Mouse (Mus musculus): Measurements from ENCODE around the gene Dnaja3. TPM values are rescaled to one million over a fixed set of nuclear protein-coding genes. Genes with fewer than 3 reads are reported as not detected.

Gene Dnaja3
- polyA plus RNA-seq, 1 experiment from 2014 or later = 48.0 TPM

GRCm38 (mm10) chr16:4608532-4609059 lies 31.2 kb upstream of the Dnaja3 start:
- no peak overlapping the region for H3K4me3 ChIP-seq
- H3K4me1 ChIP-seq = peaks cover 39% of the 10 kb centered on the region
- no peaks in the 10 kb centered on the region for H3K9me3 ChIP-seq (replicated peaks)
- no peak overlapping the region for H3K9ac ChIP-seq
- ATAC-seq = no peak
- no peak overlapping the region for H3K27ac ChIP-seq
- 83% methylated on average over 19 of the region's 19 CpGs for WGBS
- no peak overlapping the region for H3K4me2 ChIP-seq
- no peaks in the 10 kb centered on the region for H3K27me3 ChIP-seq
- H3K36me3 ChIP-seq (ENCODE audit: poor library complexity, severe bottlenecking) = peaks cover 47% of the 10 kb centered on the region

GRCm38 (mm10) chr16:4611193-4611592 lies 28.6 kb upstream of the Dnaja3 start:
- no peak overlapping the region for H3K9ac ChIP-seq
- no peak overlapping the region for H3K4me3 ChIP-seq
- H3K4me1 ChIP-seq = peaks cover 15% of the 10 kb centered on the region
- WGBS = 94% methylated on average over 5 of the region's 5 CpGs
- no peak for ATAC-seq
- no peak overlapping the region for H3K27ac ChIP-seq
- no peaks in the 10 kb centered on the region for H3K9me3 ChIP-seq (replicated peaks)
- H3K27me3 ChIP-seq = no peaks in the 10 kb centered on the region
- no peak overlapping the region for H3K4me2 ChIP-seq
- peaks cover 73% of the 10 kb centered on the region for H3K36me3 ChIP-seq (ENCODE audit: poor library complexity, severe bottlenecking)

- peaks cover 78% of the 10 kb centered on the region for H3K36me3 ChIP-seq (ENCODE audit: poor library complexity, severe bottlenecking)
- 93% methylated on average over 7 of the region's 7 CpGs for WGBS
- no peak overlapping the region for H3K9ac ChIP-seq
Observed at GRCm38 (mm10) chr16:4611676-4612075, 28.1 kb upstream of the Dnaja3 start.

GRCm38 (mm10) chr16:4613736-4614135 lies 26.1 kb upstream of the Dnaja3 start:
- no peaks in the 10 kb centered on the region for H3K27me3 ChIP-seq
- no peak overlapping the region for H3K4me3 ChIP-seq
- 96% methylated on average over 9 of the region's 9 CpGs for WGBS
- H3K27ac ChIP-seq = no peak overlapping the region
- H3K9me3 ChIP-seq (replicated peaks) = no peaks in the 10 kb centered on the region
- H3K9ac ChIP-seq = no peak overlapping the region
- no peaks in the 10 kb centered on the region for H3K4me1 ChIP-seq
- no peak for ATAC-seq
- peaks cover 93% of the 10 kb centered on the region for H3K36me3 ChIP-seq (ENCODE audit: poor library complexity, severe bottlenecking)
- H3K4me2 ChIP-seq = no peak overlapping the region

More at GRCm38 (mm10) chr16:4611676-4612075, 28.1 kb upstream of the Dnaja3 start:
- H3K4me2 ChIP-seq = no peak overlapping the region
- ATAC-seq = no peak
- H3K27ac ChIP-seq = no peak overlapping the region
- H3K27me3 ChIP-seq = no peaks in the 10 kb centered on the region
- H3K9me3 ChIP-seq (replicated peaks) = no peaks in the 10 kb centered on the region
- H3K4me1 ChIP-seq = peaks cover 10% of the 10 kb centered on the region
- H3K4me3 ChIP-seq = no peak overlapping the region

GRCm38 (mm10) chr16:4614639-4615038 lies 25.1 kb upstream of the Dnaja3 start:
- H3K36me3 ChIP-seq (ENCODE audit: poor library complexity, severe bottlenecking) = peaks cover 92% of the 10 kb centered on the region
- H3K4me2 ChIP-seq = no peak overlapping the region
- no peak for ATAC-seq
- H3K4me3 ChIP-seq = no peak overlapping the region
- H3K27ac ChIP-seq = no peak overlapping the region
- no peak overlapping the region for H3K9ac ChIP-seq
- H3K27me3 ChIP-seq = no peaks in the 10 kb centered on the region
- no peaks in the 10 kb centered on the region for H3K9me3 ChIP-seq (replicated peaks)
- H3K4me1 ChIP-seq = no peaks in the 10 kb centered on the region
- WGBS = 90% methylated on average over 3 of the region's 3 CpGs

- 96% methylated on average over 1 of the region's 1 CpGs for WGBS
- H3K4me1 ChIP-seq = no peaks in the 10 kb centered on the region
- H3K4me2 ChIP-seq = no peak overlapping the region
- no peaks in the 10 kb centered on the region for H3K9me3 ChIP-seq (replicated peaks)
- H3K4me3 ChIP-seq = no peak overlapping the region
- peaks cover 92% of the 10 kb centered on the region for H3K36me3 ChIP-seq (ENCODE audit: poor library complexity, severe bottlenecking)
- ATAC-seq = no peak
- no peak overlapping the region for H3K9ac ChIP-seq
- H3K27ac ChIP-seq = no peak overlapping the region
- no peaks in the 10 kb centered on the region for H3K27me3 ChIP-seq
Observed at GRCm38 (mm10) chr16:4615297-4615696, 24.5 kb upstream of the Dnaja3 start.

- peaks cover 80% of the 10 kb centered on the region for H3K36me3 ChIP-seq (ENCODE audit: poor library complexity, severe bottlenecking)
- 83% methylated on average over 4 of the region's 4 CpGs for WGBS
- no peak overlapping the region for H3K9ac ChIP-seq
- H3K9me3 ChIP-seq (replicated peaks) = no peaks in the 10 kb centered on the region
- no peaks in the 10 kb centered on the region for H3K27me3 ChIP-seq
- ATAC-seq = no peak
- H3K4me3 ChIP-seq = no peak overlapping the region
- H3K4me1 ChIP-seq = no peaks in the 10 kb centered on the region
- H3K4me2 ChIP-seq = no peak overlapping the region
- H3K27ac ChIP-seq = no peak overlapping the region
Observed at GRCm38 (mm10) chr16:4616829-4617228, 23.0 kb upstream of the Dnaja3 start.

- H3K4me2 ChIP-seq = peak overlapping the region; percentile 79
- peak overlapping the region; percentile 54 for H3K27ac ChIP-seq
- 22% methylated on average over 9 of the region's 9 CpGs for WGBS
- no peaks in the 10 kb centered on the region for H3K9me3 ChIP-seq (replicated peaks)
- peaks cover 19% of the 10 kb centered on the region for H3K4me1 ChIP-seq
- ATAC-seq = peak; percentile 11; the same call in 1 of the 2 replicates
- peak overlapping the region; percentile 86 for H3K9ac ChIP-seq
- peak overlapping the region; percentile 74 for H3K4me3 ChIP-seq
- no peaks in the 10 kb centered on the region for H3K27me3 ChIP-seq
- H3K36me3 ChIP-seq (ENCODE audit: poor library complexity, severe bottlenecking) = peaks cover 28% of the 10 kb centered on the region
Observed at GRCm38 (mm10) chr16:4624074-4624473, 15.7 kb upstream of the Dnaja3 start.

- peak within 1 kb of the TSS; percentile 79 for H3K4me2 ChIP-seq
- under 1% methylated on average over 56 of the region's 56 CpGs for WGBS
Observed at GRCm38 (mm10) chr16:4624481-4625110, 15.2 kb upstream of the Dnaja3 start, which contains the start of gene Pam16. TSS of gene Pam16 (minus strand) at chr16:4624988.

GRCm38 (mm10) chr16:4627105-4627504 lies 12.7 kb upstream of the Dnaja3 start:
- peaks cover 19% of the 10 kb centered on the region for H3K4me1 ChIP-seq
- H3K27me3 ChIP-seq = no peaks in the 10 kb centered on the region
- no peak overlapping the region for H3K9ac ChIP-seq
- no peaks in the 10 kb centered on the region for H3K9me3 ChIP-seq (replicated peaks)
- H3K27ac ChIP-seq = no peak overlapping the region
- no peak overlapping the region for H3K4me2 ChIP-seq
- no peak for ATAC-seq
- H3K4me3 ChIP-seq = no peak overlapping the region
- 93% methylated on average over 6 of the region's 6 CpGs for WGBS
- H3K36me3 ChIP-seq (ENCODE audit: poor library complexity, severe bottlenecking) = peaks cover 17% of the 10 kb centered on the region; the same call in 1 of the 2 replicates

More at GRCm38 (mm10) chr16:4624481-4625110, 15.2 kb upstream of the Dnaja3 start, which contains the start of gene Pam16:
- peak; percentile 87 for ATAC-seq
- Histone ChIP-seq H3K4me1 (peaks cover 19% of the 10 kb centered on the region), H3K27me3 (no peaks in the 10 kb centered on the region), H3K9me3 (replicated peaks) (no peaks in the 10 kb centered on the region), H3K36me3 (ENCODE audit: poor library complexity, severe bottlenecking) (peaks cover 25% of the 10 kb centered on the region; the same call in 1 of the 2 replicates), H3K27ac (peak within 1 kb of the TSS; percentile 54), H3K4me3 (peak within 1 kb of the TSS; percentile 74), H3K9ac (peak within 1 kb of the TSS; percentile 86)

GRCm38 (mm10) chr16:4628898-4629419 lies 10.8 kb upstream of the Dnaja3 start:
- Histone ChIP-seq H3K36me3 (ENCODE audit: poor library complexity, severe bottlenecking) (peaks cover 28% of the 10 kb centered on the region), H3K4me3 (no peak overlapping the region), H3K9me3 (replicated peaks) (no peaks in the 10 kb centered on the region), H3K27ac (no peak overlapping the region), H3K27me3 (no peaks in the 10 kb centered on the region), H3K9ac (no peak overlapping the region), H3K4me2 (no peak overlapping the region), H3K4me1 (peaks cover 6% of the 10 kb centered on the region)
- WGBS = 90% methylated on average over 9 of the region's 9 CpGs
- ATAC-seq = no peak

GRCm38 (mm10) chr16:4629950-4630349 lies 9.8 kb upstream of the Dnaja3 start:
- peaks cover 29% of the 10 kb centered on the region for H3K36me3 ChIP-seq (ENCODE audit: poor library complexity, severe bottlenecking)
- no peak overlapping the region for H3K9ac ChIP-seq
- H3K27ac ChIP-seq = no peak overlapping the region
- no peak overlapping the region for H3K4me2 ChIP-seq
- no peaks in the 10 kb centered on the region for H3K9me3 ChIP-seq (replicated peaks)
- WGBS = 24% methylated on average over 6 of the region's 6 CpGs
- no peaks in the 10 kb centered on the region for H3K27me3 ChIP-seq
- H3K4me1 ChIP-seq = 0 out of 2 replicates have a peak, but pooled peaks cover 3% of the 10 kb centered on the region
- no peak overlapping the region for H3K4me3 ChIP-seq
- peak; percentile 25 for ATAC-seq
